Mouse (Mus musculus): ENCODE data around the gene Pnmal2.
A peak's percentile ranks its signal among the peaks of the same experiment; 100 is the strongest.
"Not testable (repeated sequence)": the region's sequence is repeated elsewhere in the genome, so short reads cannot be mapped to it uniquely, and the experiment has no call there.

The Pnmal2 gene

DNA sequence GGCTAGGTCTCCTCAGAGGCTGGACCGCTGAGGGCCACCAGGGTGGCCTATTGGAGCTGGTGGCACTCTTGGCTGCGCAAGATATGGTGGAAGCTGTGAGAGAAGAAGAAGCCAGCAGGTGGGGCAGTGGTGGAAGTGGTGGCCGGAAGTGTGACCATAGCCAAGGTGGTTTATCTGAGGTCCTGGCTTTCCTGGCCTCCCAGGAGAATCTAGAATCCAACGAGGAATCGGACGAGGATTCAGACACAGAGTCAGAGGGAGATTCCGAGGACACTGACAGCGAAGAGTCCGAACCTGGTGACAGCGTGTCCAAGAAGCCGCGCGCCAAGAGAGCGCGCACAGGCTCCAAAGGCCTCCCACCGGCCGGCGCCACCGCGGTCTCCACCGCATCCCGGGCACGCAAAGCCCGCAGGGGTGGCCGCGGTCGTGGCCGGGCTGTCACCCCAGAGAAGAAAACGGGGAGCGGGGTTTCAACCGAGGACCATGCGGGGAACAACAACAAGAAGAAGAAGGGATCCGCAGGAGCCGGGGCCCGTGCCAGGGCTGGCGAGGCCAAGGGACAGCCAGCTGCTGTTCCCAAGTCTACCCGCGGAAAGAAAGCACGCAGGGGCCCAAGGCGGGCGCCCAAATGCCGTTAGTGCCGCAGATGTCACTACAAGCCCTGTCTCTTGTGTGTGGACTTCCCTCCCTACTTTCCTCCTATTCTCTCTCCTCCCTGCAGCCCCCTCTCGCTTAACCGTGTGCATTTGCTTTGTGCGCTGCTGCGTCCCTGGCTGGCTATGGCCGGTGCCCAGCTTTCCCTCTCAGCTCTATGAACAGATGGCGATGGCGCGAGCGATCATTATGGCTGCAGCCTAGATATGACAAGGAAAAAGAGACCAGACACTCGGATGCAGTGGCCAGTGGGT is 2.2 kb downstream of the Pnmal2 start:
- DNase-seq, result no peak

DNA sequence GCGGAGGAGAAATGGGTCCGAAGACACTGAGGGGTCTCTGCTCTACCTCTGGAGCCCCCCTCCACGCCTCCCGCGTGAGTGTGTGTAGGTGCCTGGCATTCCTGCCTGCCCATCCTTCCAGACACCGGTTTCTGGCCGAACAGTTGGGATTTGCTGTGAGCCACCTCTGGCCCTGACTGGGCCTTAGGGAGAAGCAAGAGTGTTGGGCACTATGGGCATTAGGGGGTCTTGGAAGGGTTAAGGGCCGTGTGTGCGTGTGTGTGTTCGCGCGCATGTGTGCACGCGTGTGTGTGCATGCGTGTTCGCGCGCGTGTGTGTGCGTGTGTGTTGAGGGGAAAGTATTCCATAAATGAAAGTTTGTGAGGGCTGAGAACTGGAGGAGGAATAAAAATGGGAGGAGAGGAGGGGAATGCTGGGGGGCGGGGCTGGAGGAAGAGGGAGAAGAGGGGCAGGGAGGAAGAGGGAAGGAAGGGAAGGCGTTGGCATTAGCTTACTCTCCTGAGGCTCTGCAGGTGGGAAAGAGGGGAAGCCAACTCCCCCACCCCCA is 2.9 kb downstream of the Pnmal2 start:
- DNase-seq, result no peak

DNA sequence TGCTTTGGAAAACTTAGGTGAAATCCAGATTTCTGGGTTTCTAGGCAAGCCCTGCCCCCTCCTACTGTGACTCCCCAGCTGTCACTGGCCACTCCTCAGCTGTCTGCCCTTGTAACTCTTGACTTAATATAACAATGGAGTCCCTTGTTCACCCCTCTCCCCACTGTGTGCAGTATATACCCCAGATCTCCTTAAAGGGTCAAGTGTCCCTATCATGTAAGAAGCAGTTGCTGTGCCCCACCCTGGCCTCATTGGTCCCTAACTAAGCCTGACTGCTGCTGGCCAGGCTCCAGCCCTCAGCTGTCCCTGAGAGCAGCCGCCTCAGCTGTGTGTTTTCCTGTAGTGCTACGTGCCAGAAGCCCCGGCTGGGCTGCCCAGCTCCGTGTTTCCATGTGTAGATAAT is 3.5 kb downstream of the Pnmal2 start:
- DNase-seq, result no peak

DNA sequence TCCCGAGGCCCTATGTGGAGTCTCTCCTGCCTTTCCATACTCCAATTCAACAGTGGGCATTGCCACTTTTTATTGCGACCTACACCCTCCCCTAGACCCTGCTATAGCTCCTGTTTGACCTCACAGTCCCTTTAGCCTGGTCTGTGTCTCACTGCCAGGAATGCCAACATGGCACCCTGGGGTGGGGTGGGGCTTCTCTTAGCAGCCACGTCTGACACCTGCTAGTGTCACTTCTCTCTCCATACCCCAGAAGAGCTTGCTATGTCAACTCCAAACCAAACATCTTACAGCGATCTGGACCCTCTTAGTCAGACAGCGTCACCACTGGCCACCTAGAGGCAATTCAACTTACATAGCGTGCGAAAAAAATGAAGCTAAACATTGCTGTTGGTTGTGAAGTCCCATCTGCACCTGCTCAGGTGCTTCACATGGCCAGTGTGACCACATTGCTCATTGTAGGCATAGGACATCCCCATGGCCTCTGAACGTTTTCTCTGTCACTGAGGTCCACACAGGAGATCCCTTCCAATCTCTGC is 4.5 kb downstream of the Pnmal2 start:
- DNase-seq, result no peak

DNA sequence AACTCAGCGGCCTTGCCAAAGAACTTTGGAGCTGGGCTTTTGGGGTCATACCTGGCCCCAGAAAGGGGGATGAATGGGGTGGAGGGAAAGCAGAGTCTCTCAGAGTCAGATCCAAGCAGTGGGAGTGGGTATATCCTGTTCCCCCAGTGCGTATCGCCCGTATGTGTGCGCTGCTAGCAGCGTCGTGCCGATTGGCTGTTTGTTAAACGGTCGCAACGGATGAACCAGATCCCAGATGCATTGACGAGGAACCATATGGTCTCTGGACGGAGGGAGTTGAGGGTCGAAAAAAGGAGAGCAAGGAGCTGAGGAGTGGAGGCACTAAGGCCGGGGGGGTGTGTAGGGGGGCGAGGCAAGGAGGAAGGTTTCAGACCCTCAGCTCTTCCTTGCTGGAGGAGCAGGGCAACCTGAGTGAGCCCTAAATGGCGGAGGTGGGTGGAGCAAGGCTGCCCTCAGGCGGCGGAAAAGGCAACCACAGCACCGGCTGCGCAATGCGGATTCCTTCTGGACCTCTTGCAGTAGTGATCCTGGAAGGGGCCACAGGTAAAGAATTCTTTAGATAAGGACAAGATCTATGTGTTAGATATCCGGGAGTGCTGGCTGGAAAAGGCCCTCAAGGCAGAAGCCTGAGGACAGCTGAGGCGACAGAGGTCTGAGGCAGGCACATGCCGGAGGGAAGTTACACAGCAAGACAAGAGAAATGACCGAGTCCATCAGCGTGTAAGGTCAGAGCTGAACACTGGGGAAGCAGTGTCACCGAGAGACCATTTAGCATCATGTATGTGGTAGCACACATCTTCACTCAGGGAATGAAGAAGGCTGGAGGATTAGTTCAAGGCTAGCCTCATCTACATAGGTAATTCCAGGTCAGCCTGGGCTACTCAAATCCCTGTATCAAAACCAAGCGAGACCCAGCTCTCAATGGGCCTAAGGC is 5.7 kb downstream of the Pnmal2 start:
- peak; percentile 84 for DNase-seq

DNA sequence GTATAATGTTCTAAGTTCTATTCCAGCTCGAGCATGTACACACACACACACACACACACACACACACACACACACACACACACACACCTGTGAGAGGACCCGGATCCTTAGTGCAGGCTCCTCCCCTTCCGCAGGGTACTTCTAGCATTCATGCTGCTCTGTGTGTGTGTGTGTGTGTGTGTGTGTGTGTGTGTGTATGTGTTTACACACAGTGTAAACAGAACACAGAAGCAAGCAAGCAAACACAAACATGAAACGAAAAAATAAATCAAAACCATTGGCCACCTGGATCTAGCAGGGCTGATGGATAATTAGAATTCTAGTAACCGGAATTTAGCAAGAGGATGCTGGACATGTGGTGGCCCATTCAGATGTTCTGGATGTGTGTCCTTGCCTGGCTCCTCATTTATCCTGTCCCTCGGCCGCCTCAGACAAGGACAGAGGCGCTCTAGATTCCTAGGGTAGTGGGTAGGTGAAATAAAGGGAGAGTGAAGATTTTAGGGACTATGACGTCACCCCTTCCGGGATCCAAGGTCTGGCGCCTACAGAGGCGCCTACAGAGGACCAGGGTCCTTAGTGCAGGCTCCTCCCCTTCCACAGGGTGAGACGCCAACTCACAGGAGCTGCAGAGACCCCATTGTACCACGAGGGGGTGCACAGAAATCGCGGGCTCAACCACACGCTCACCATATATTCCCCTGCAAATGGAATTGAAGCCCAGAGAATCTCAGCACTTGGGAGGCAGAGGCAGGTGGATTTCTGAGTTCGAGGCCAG is 6.6 kb downstream of the Pnmal2 start:
- peak; percentile 73 for DNase-seq

DNA sequence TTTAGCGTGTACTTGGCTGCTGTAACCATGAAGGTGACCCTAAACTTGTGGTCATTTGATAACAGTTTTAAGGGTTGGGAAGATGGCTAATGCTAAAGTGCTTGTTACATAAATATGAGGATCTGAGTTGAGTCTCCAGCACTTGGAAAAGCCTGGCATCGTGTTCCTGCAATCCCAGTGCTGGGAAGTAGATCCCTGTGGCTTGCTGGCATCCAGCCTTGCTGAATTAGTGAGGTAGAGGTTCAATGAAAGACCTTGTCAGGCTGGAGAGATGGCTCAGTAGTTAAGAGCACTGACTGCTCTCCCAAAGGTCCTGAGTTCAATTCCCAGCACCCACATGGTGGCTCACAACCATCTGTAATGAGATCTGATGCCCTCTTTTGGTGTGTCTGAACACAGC is 9.3 kb downstream of the Pnmal2 start:
- not testable (repeated sequence) for DNase-seq

DNA sequence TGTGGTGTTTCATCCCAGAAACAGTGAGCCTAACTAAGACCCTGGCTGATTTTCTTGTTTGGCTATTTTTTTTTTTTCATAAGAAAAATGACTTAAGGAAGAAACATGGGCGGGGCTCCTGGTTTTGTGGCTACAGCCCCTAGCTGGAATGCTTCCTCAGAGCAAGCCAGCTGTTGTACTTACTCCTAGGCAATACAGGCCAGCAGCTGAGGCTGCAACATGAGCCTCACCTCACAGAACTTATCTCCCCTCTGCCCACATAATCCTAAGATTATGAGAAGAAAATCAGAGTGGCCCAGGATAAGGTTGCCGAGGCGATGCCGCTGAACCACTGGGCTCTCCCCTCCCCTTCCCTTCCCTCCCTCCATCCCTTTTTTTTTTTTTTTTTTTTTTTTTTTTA is 11.2 kb downstream of the Pnmal2 start:
- no peak for DNase-seq

DNA sequence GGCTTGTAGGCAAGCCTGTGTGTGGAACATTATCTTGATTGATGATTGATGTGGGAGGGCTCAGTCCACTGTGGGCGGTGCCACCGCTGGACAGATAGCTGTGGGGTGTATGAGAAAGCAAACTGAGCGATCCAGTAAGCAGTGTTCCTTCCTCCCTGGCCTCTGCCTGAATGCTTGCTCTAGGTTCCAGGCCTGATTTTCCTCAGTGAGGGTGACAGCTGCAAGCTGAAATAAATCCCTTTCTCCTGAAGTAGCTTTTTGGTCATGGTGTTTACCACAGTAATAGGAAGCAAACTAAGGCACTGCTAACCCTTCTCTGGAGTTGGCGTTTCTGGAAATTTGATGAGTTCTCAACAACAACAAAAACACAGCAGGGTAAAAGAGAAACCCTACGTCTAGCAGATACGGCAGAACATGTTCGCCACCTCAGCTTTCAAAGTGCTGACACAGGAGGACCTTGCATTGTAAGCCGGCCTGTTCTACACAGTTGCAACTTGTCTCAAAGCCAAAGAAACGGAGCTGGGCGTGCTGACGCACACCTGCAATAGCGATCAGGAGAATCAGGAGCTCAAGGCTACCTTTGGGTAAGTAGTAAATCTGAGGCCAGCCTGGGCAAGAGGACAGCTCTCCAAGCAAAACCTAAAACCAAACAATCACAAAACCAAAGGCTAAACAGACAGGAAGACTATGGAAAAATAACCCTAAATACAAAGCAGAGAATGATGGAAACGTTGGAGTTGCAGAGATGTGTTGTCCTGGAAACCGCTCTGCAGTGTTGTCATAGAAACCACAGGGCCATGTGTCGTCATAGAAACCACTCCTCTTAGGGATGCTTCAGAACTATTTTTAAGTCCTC is 12.2 kb downstream of the Pnmal2 start:
- DNase-seq, result no peak

DNA sequence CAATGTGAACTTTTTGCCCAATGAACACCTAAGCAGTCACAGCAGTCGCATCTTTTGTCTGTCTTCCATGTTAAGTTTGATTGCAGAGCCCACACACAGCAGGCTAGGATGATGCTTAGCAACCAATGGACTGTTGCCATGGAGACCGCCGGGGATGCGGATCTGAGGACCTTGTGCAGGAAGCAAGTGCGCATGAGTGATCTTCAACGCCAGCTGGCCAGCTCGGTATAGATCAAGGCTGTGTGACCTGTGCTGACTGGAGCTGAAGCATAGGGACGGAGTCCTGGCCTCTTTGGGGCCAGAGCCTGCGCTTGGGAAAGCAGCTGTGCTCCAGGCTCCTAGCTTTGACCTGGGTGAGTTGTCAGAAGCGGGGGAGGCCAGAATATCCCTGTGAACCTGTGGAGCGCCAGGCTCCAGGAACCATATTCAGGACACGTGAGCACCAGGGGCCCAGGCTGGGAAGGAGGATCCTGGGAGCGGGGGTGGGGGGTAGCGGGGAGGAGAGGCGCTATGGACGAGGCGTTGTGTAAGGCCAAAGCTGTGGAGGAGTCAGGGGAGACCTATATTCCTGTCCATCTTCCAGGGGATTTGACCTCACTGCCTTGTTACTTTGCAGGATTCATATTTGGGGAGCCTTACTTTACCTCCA is 15.2 kb downstream of the Pnmal2 start, which contains the start of gene Pnmal1:
TSS of gene Pnmal1 (plus strand) at position 141 of the 649 bp plus-strand sequence.
- no peak for DNase-seq

DNA sequence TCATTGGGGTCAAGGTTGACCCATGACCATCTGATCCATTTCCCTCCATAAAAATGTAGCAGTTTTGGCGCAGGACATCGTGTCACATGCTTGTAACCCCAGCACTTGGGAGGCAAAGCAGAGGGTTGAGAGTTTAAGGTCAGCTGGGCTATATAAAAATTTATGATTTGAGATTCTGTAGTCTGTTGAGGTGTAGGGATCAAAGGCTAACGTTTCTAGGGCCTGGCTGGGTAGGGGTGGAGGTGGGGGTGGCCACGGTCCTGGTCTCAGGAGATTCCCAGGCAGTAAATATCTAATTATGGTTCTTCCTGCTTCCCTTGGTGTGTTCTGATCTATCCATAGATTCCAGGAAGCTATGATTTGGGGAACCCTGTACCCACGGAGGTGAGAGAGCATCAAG is 17.2 kb downstream of the Pnmal2 start:
- no peak for DNase-seq

DNA sequence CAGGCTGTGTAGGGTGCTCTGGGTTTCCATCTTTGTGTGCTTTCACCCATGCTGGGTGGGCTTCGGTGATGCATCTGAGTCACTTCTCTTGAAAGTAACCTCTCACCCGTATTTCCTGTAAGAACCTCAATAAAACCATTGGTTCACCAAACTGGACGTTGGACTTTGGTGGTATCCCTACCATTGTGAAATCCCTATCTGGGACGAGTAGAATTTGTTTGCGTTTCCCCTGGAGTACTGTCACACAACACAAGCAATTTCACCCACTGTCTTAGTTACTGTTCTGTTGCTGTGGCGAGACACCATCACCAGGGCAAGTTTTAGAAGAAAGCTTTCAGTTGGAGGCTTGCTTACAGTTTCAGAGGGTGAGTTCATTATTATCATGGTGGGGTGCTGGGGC is 23.9 kb downstream of the Pnmal2 start:
- DNase-seq, result no peak

DNA sequence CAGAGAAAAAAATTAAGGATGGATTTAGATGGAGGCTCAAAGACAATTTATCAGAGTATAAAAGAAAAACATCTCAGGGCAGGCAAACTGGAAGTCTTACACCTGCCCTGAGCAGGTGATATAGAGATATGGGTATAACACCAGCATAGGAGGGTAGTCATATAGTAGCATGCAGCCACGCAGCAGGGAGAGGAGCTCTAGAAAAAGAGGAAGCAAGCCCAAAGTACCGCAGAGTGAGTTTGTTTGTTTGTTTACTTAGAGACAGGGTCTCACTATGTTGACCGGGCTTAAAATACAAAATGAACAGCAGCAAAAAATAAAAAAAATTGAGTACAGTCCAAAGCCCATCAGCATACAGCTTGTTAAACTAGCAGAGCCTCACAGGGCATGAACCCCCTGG is 26.7 kb downstream of the Pnmal2 start:
- no peak for DNase-seq

DNA sequence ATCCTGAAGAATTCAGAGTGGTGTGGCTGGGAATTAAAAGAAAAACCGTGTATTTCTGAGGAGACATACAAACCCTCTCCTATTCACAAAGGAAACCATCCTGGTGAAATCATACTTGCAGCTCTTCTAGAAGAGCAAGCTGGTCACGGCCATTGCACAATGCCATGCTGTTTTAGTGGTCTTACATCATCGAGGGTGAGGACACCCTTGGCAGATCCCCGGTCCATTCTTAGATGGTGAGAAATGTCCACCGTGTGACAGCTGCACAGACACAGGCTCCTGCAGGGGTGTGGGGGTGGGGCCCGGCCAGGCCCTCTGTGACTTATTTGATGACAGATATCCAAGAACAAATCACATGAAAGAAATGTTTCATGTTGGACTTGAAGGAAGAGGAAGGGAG is 29.5 kb downstream of the Pnmal2 start:
- DNase-seq, result no peak

DNA sequence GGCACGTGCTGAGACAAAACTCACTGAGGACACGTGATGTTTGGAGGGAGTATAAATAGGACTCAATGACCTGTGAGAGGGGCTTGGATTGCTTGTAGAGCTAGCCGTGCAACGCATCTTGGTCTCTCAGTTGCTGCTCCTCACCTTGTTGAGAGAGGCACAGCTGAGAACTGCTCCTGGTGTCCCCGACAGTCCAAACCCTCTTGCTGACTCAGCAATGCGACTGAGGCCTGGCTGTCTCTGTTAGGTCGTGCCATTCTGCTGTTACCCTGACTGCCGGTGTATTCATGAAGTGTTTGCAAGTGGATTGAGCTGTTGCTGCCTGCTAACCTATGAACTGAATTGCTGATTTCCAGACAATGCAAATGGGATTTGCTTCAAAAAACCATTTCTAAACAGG is 31.8 kb downstream of the Pnmal2 start:
- no peak for DNase-seq

DNA sequence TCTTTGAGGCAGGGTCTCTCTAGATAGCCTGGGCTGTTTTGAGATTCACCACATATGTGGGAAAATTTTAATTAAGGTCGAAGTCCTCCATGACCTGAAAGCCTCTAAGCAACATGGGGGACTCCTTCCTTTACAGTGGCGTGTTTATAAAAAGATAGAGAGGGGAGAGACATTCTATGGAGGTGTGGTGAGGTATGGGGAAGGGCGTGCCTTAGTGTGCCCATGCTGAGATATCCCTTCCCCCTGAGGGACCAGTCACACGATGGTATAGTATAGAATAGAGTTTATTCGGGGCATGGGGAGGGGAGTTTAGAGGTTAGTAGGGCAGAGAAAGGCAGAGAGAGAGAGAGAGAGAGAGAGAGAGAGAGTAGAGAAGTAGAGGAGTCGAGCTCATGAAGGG is 33.7 kb downstream of the Pnmal2 start:
- DNase-seq, result no peak

DNA sequence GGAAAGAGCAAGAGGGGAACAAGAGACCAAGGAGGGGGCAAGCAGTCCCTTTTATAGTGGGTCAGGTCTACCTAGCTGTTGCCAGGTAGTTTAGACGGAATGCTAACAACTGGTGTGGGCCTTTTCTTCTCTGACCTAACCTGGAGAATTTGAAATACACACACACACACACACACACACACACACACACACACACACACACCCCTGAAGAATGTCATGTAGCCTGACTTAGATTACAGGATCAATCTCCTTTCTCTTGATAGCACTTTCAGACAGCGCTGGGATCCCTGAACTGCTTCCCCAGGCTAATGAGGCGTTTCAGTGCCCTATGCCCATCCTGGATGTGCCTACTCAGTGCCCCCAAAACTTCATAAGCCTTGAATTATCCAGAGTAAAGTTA is 34.1 kb downstream of the Pnmal2 start:
- no peak for DNase-seq

DNA sequence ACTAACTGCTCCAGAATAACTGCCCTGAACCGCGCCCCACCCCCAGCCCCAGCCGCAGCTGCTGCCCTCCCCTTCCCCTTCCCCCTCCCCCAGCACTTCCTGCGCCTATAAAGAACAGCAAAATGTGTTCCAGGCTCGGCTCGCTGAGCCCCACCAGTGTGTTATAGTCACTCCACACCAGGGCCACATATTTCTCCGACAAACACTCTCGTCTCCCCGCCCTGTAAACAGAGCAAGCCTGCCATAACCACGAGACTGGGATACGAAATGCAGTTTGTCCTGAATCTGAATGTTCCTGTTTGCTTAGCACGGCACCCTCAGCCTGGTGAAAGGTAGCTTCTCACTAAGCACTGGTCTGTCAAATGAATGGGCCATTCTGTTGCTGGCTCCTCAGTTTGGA is 35.9 kb downstream of the Pnmal2 start:
- DNase-seq, result no peak

DNA sequence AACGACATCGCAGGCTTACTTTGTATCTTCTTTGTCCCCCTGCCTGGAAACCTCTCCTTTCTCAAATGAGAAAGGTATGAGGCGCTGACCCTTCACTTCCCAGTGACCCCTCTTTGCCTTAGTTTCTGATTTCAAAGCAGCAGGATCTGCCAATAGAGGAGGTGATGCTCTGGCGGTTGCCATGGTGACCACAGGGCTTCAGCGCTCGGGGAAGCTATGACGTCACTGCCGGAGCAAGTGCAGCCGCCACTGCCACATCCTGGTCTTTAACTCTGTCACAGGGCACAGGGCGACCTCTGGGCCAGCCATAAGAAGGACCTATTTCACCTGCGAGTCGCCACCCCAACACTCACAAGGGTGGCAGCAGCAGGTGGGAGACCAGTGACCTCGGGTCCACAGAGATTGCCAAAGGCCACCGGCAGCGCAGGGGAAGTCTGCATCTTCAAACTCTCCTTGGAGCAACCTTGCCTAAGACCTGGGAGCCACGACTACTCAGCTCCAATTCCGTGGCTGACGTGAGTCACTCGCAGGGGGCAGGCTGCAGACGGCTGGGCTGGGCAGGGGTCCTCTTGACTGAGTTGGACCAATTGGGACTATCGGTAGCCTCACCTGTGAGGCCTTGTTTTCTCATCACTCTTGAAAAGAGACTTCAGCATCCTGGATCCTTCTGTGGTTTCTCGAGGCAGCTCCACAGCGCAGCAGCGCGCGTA is 38.5 kb downstream of the Pnmal2 start, which contains the start of gene Gm42372:
TSS of gene Gm42372 (plus strand) at position 228 of the 710 bp plus-strand sequence.
- DNase-seq, result no peak

DNA sequence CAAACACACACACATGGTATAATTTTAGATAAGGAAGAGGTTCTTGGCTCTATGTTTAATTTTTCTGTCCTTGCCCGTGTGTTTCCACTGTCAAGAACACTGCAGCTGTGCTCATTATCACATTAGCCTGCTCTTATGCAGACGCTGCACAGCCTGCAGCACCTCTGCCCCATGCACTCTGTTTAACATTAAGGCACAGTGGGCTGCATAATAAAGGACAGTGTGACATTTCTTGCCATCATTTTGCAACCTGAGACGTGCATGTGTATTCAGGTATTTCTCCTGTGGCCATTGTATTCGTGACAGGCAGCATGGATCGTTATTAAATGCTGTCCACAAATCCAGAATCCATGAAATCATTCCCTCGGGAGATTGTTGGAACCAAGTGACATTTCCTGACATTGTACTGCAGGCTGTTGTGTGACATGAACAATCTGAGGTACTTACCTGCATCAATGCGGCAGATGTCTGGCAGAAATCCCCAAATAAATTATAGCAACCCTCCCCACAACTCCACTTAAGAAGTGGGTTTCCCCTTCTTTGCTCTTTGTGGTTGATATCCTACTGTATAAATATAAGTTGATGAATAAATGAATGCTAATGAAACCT is 43.2 kb downstream of the Pnmal2 start:
- no peak for DNase-seq

Measured in kidney, adult 18-20 months (tissue).